Mouse (Mus musculus): ENCODE measurements at regions not wholly inside any gene's neighbourhood (a gene's known extent, or its start where the extent isn't known, plus 50 kb on each side); places are given as distances from the start of the nearest gene placed in this dataset.
A peak's percentile ranks its signal among the peaks of the same experiment; 100 is the strongest.

DNA sequence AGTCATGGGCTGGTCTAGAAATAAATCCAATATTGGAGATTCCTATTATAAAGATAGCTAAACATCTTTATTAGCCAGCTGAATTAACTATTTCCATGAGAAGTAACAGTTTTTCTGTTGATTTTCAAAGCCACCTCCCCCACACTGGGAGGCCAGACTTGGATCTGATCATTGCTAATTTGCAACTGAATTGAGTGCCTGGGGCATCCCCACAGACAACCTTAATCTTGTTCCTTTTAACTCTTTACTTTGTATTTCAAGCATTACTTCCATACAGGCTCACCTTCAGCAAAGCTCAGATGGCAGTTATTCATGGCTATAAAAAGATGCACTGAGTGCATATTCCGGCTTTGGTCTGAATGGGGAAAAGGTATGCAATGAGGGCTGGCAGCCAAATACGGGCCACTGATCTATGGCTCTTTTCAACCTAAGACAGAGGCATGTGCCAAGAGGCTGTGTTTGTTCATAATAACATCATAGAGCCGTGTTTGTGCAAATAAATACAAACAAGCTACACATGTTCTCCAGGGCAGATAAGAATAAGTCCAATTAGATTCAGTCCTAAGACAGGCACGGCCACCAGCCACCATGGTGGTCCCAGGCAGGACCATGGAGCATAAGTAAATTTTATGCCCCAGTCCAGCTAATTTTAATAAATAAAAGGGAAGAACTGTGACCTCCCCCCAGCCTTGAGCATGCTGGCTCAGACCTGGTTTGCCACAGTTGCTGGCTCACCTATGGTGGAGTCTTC lies 194.5 kb upstream of the Ttc29 start:
- peak overlapping the region; percentile 75 for H3K27ac ChIP-seq (ENCODE audit: low read length)
- peak; percentile 52; the same call in 1 of the 2 replicates for ATAC-seq (replicated peaks; ENCODE audit: extremely low read depth, insufficient read depth, low FRiP score)

DNA sequence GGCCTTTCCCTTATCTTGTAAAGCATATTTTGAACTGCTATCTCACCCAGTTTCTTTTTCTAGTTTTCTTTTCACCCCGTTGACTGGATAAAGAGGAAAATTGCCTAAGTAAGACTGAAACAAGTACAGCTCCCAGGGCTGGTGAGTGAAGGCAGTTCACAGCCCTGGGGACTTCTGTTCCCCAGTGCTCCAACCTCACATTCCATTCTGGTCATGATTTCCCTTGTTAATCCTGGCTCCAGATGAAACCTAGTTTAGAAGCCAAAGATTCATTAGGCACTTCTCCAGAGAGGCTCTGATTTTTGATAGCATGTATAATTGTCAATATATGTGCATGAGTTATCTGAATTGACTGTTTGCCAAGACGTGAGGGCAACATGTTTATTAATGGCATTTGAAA lies 191.6 kb upstream of the Ttc29 start:
- peak overlapping the region; percentile 79 for H3K27ac ChIP-seq (ENCODE audit: low read length)
- no peak overlapping the region for H3K4me2 ChIP-seq (ENCODE audit: low read depth, low read length)
- WGBS, result 34% methylated on average over 2 of the region's 2 CpGs
- 0 out of 2 replicates have a peak, but pooled peaks have one; percentile 16 for ATAC-seq (replicated peaks; ENCODE audit: extremely low read depth, insufficient read depth, low FRiP score)
- no peaks in the 10 kb centered on the region for H3K27me3 ChIP-seq (ENCODE audit: control insufficient read depth, insufficient read depth, low read length)
- H3K9me3 ChIP-seq (replicated peaks; ENCODE audit: control insufficient read depth, low read length), result no peaks in the 10 kb centered on the region
- peaks cover 40% of the 10 kb centered on the region for H3K4me1 ChIP-seq (ENCODE audit: control insufficient read depth, insufficient read depth, low read length)
- no peak overlapping the region for H3K4me3 ChIP-seq (ENCODE audit: low read length)
- no peak overlapping the region for H3K9ac ChIP-seq (ENCODE audit: low read length)
- no peaks in the 10 kb centered on the region for H3K36me3 ChIP-seq (ENCODE audit: control insufficient read depth, insufficient read depth)

More for the DNA sequence above, 194.5 kb upstream of the Ttc29 start:
- Histone ChIP-seq H3K4me1 (ENCODE audit: control insufficient read depth, insufficient read depth, low read length) (peaks cover 20% of the 10 kb centered on the region), H3K4me3 (ENCODE audit: low read length) (no peak overlapping the region), H3K9me3 (replicated peaks; ENCODE audit: control insufficient read depth, low read length) (no peaks in the 10 kb centered on the region), H3K9ac (ENCODE audit: low read length) (no peak overlapping the region), H3K27me3 (ENCODE audit: control insufficient read depth, insufficient read depth, low read length) (no peaks in the 10 kb centered on the region), H3K36me3 (ENCODE audit: control insufficient read depth, insufficient read depth) (no peaks in the 10 kb centered on the region), H3K4me2 (ENCODE audit: low read depth, low read length) (no peak overlapping the region)
- 41% methylated on average over 4 of the region's 4 CpGs for WGBS

DNA sequence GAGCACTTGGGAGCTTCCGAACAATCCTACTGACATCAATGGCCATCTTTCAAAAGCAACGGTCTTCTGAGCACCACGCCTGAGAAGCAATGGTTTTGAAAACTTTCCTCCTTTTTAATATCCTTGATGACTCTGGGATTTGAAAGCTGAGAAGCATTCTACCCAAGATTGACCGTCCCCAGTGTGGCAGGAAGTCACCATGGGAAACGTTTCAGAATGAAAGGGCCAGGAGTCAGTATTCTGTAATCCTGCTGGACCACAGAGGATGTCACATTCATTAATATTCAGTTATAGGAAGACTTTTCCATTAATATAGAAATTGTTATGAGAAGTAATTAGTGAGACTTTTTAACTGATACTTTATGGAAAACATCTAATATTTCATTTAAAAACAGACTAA lies 190.1 kb upstream of the Ttc29 start:
- H3K9ac ChIP-seq (ENCODE audit: low read length), result no peak overlapping the region
- peaks cover 40% of the 10 kb centered on the region for H3K4me1 ChIP-seq (ENCODE audit: control insufficient read depth, insufficient read depth, low read length)
- WGBS, result 61% methylated on average over 5 of the region's 5 CpGs
- ATAC-seq (replicated peaks; ENCODE audit: extremely low read depth, insufficient read depth, low FRiP score), result no peak
- H3K4me3 ChIP-seq (ENCODE audit: low read length), result no peak overlapping the region
- H3K36me3 ChIP-seq (ENCODE audit: control insufficient read depth, insufficient read depth), result no peaks in the 10 kb centered on the region
- peak overlapping the region; percentile 48 for H3K27ac ChIP-seq (ENCODE audit: low read length)
- H3K27me3 ChIP-seq (ENCODE audit: control insufficient read depth, insufficient read depth, low read length), result no peaks in the 10 kb centered on the region
- no peaks in the 10 kb centered on the region for H3K9me3 ChIP-seq (replicated peaks; ENCODE audit: control insufficient read depth, low read length)
- H3K4me2 ChIP-seq (ENCODE audit: low read depth, low read length), result no peak overlapping the region

DNA sequence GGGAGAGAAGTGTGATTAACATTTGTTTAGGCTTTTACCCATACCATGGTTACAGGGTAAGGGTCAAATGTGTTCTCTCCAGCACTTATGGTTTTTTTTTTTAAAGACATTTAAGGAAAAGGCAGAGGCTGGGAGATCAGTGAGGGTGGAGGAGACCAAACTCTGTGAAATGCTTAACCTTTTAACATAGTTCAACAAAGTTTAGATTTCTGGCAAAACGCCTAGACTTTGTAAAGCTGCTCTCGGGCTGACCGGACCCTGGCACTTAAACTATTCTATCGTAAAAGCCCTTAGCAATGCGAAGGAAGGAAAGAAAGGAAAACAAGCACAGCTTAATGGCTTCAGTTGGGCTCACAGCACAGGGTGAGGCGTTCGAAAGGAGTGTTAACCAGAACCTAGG lies 189.6 kb upstream of the Ttc29 start:
- Histone ChIP-seq H3K4me1 (ENCODE audit: control insufficient read depth, insufficient read depth, low read length) (peaks cover 40% of the 10 kb centered on the region), H3K4me2 (ENCODE audit: low read depth, low read length) (no peak overlapping the region), H3K4me3 (ENCODE audit: low read length) (no peak overlapping the region), H3K36me3 (ENCODE audit: control insufficient read depth, insufficient read depth) (no peaks in the 10 kb centered on the region), H3K27ac (ENCODE audit: low read length) (peak overlapping the region; percentile 71), H3K9me3 (replicated peaks; ENCODE audit: control insufficient read depth, low read length) (no peaks in the 10 kb centered on the region), H3K9ac (ENCODE audit: low read length) (no peak overlapping the region), H3K27me3 (ENCODE audit: control insufficient read depth, insufficient read depth, low read length) (no peaks in the 10 kb centered on the region)
- WGBS, result 16% methylated on average over 7 of the region's 7 CpGs
- no peak; the same call in 1 of the 2 replicates for ATAC-seq (replicated peaks; ENCODE audit: extremely low read depth, insufficient read depth, low FRiP score)

DNA sequence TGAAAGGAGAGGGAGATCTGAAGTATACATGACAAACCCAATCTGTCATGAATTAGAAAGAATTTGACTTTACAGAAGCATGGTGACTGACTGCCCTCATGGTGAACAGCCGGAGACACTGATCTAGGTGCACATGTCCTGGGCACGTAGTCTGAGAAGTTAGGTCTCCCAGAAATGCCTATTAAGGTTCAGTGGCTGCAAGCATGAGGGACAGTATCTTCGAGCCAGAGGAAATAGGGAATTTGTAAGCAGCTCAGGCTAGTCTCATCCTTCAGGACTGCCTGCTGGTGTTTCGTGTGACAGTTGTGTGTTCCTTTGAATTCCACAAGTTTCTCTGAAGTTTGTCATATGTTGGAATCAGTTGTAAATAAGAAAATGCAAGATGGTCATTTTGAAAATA lies 189.2 kb upstream of the Ttc29 start:
- Histone ChIP-seq H3K27ac (ENCODE audit: low read length) (peak overlapping the region; percentile 71), H3K27me3 (ENCODE audit: control insufficient read depth, insufficient read depth, low read length) (no peaks in the 10 kb centered on the region), H3K36me3 (ENCODE audit: control insufficient read depth, insufficient read depth) (no peaks in the 10 kb centered on the region), H3K9me3 (replicated peaks; ENCODE audit: control insufficient read depth, low read length) (no peaks in the 10 kb centered on the region), H3K4me2 (ENCODE audit: low read depth, low read length) (no peak overlapping the region), H3K4me3 (ENCODE audit: low read length) (no peak overlapping the region), H3K4me1 (ENCODE audit: control insufficient read depth, insufficient read depth, low read length) (peaks cover 38% of the 10 kb centered on the region), H3K9ac (ENCODE audit: low read length) (peak overlapping the region; percentile 33; the same call in 1 of the 2 replicates)
- whole genome bisulfite sequencing, result 52% methylated on average over 4 of the region's 4 CpGs
- no peak for ATAC-seq (replicated peaks; ENCODE audit: extremely low read depth, insufficient read depth, low FRiP score)

- Histone ChIP-seq H3K9ac (ENCODE audit: low read length) (no peak overlapping the region), H3K9me3 (replicated peaks; ENCODE audit: control insufficient read depth, low read length) (no peaks in the 10 kb centered on the region), H3K27me3 (ENCODE audit: control insufficient read depth, insufficient read depth, low read length) (no peaks in the 10 kb centered on the region), H3K4me1 (ENCODE audit: control insufficient read depth, insufficient read depth, low read length) (peaks cover 38% of the 10 kb centered on the region), H3K4me2 (ENCODE audit: low read depth, low read length) (no peak overlapping the region), H3K27ac (ENCODE audit: low read length) (peak overlapping the region; percentile 64), H3K36me3 (ENCODE audit: control insufficient read depth, insufficient read depth) (no peaks in the 10 kb centered on the region), H3K4me3 (ENCODE audit: low read length) (no peak overlapping the region)
- 49% methylated on average over 5 of the region's 5 CpGs for WGBS
- ATAC-seq (replicated peaks; ENCODE audit: extremely low read depth, insufficient read depth, low FRiP score), result peak; percentile 66
Observed at GRCm38 (mm10) chr8:78024964-78025363, 188.1 kb upstream of the Ttc29 start.

- H3K4me1 ChIP-seq (ENCODE audit: control insufficient read depth, insufficient read depth, low read length), result peaks cover 35% of the 10 kb centered on the region
- 66% methylated on average over 2 of the region's 2 CpGs for WGBS
- no peak overlapping the region for H3K9ac ChIP-seq (ENCODE audit: low read length)
- H3K4me2 ChIP-seq (ENCODE audit: low read depth, low read length), result no peak overlapping the region
- no peaks in the 10 kb centered on the region for H3K36me3 ChIP-seq (ENCODE audit: control insufficient read depth, insufficient read depth)
- no peaks in the 10 kb centered on the region for H3K9me3 ChIP-seq (replicated peaks; ENCODE audit: control insufficient read depth, low read length)
- ATAC-seq (replicated peaks; ENCODE audit: extremely low read depth, insufficient read depth, low FRiP score), result no peak
- no peak overlapping the region for H3K4me3 ChIP-seq (ENCODE audit: low read length)
- H3K27ac ChIP-seq (ENCODE audit: low read length), result no peak overlapping the region
- H3K27me3 ChIP-seq (ENCODE audit: control insufficient read depth, insufficient read depth, low read length), result no peaks in the 10 kb centered on the region
Observed at GRCm38 (mm10) chr8:78027371-78027770, 185.7 kb upstream of the Ttc29 start.

DNA sequence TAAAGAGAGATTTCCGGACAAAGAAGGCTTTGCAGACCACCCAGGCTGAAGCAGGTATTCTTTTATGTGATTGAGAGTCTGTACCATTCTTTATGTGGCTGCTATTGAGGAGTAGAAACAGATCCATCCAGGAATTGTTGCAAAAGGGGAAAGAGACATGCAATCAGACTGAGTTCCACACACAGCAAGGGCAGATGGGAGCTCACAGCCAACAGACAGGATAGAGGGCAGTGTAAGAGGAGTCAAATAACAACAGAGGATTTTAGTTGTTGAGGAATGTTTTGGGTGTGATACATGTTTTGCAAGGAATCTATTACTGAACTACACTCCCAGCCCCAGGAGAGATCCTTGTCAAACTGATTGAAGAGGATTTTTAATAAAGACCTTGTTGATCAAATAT lies 184.2 kb upstream of the Ttc29 start:
- Histone ChIP-seq H3K4me2 (ENCODE audit: low read depth, low read length) (no peak overlapping the region), H3K27ac (ENCODE audit: low read length) (no peak overlapping the region), H3K9ac (ENCODE audit: low read length) (no peak overlapping the region), H3K4me1 (ENCODE audit: control insufficient read depth, insufficient read depth, low read length) (peaks cover 24% of the 10 kb centered on the region), H3K4me3 (ENCODE audit: low read length) (no peak overlapping the region), H3K27me3 (ENCODE audit: control insufficient read depth, insufficient read depth, low read length) (no peaks in the 10 kb centered on the region), H3K9me3 (replicated peaks; ENCODE audit: control insufficient read depth, low read length) (no peaks in the 10 kb centered on the region), H3K36me3 (ENCODE audit: control insufficient read depth, insufficient read depth) (no peaks in the 10 kb centered on the region)
- ATAC-seq (replicated peaks; ENCODE audit: extremely low read depth, insufficient read depth, low FRiP score), result no peak
- WGBS, result 74% methylated on average over 1 of the region's 1 CpGs

DNA sequence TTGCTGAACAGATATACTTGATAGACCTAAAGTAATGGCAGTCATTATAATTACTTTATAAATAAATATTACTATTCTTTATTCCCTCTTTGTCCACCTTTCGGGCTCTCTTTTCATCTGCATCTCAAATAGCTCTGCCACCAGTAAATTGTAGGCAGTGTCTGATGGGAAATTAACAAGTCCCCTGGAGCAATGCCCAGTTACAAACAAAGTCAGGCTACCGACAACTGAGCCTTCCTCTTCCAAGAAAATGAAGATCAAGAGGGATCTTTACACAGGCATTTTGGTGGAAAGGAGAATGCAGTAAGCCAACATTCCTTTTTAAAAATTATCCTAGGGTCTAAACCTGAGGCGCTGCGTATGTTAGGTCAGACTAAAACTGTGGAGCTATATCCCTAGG lies 181.3 kb upstream of the Ttc29 start:
- ATAC-seq (replicated peaks; ENCODE audit: extremely low read depth, insufficient read depth, low FRiP score), result no peak
- Histone ChIP-seq H3K9ac (ENCODE audit: low read length) (no peak overlapping the region), H3K27me3 (ENCODE audit: control insufficient read depth, insufficient read depth, low read length) (no peaks in the 10 kb centered on the region), H3K36me3 (ENCODE audit: control insufficient read depth, insufficient read depth) (no peaks in the 10 kb centered on the region), H3K27ac (ENCODE audit: low read length) (no peak overlapping the region), H3K4me2 (ENCODE audit: low read depth, low read length) (no peak overlapping the region), H3K4me1 (ENCODE audit: control insufficient read depth, insufficient read depth, low read length) (peaks cover 6% of the 10 kb centered on the region; the same call in 1 of the 2 replicates), H3K9me3 (replicated peaks; ENCODE audit: control insufficient read depth, low read length) (no peaks in the 10 kb centered on the region), H3K4me3 (ENCODE audit: low read length) (no peak overlapping the region)
- WGBS, result 70% methylated on average over 4 of the region's 4 CpGs
